Mouse (Mus musculus) liver, postnatal 0 days (tissue): ENCODE measurements around the gene Arf3.

Experiments used
- CTCF ChIP-seq: sonication (generic); IDR thresholded peaks from 2 replicates; pipeline ENCODE4 v1.5.1; 2016; ENCODE audit warnings: antibody characterized with exemption, low read depth
- EP300 ChIP-seq: IDR thresholded peaks from 2 replicates; pipeline ENCODE4 v1.6.1; 2016; ENCODE audit warnings: antibody characterized with exemption, low read depth, mild to moderate bottlenecking

DNA sequence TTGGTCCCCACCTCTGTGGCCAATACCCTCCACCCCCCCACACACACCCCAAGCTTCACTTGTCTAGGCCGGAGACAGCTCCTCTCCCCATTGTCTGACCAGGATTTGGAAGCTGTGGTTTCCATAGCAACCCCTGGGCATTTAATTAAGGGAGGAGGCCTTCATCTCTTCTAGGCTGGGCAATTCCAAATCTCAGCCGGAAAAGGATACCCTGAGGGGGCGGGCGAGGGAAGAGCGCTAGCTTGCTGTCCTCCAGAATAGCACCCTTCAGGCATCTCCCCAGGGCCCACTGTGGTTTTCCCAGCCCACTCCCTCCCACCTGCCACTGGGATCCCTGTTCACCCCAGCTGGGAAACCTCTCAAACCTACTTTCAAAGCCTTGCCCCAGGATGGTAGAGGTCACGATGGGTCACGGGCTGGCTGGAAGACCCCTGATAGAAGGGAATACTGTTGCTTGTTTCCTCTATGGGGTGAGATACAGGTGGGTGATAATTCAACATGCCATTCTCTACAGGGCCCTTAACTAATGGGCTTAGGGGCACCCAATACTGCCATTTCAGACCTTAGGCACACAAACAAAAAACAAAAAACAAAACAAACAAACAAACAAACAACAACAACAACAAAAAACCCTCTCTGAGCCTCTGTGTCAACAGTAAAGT is 71.4 kb downstream of the Arf3 start:
- TF ChIP-seq CTCF: no peak
- no peak for TF ChIP-seq EP300
